Mouse (Mus musculus): ENCODE measurements around the gene Uchl1. TPM values are rescaled to one million over a fixed set of nuclear protein-coding genes. Genes with fewer than 3 reads are reported as not detected.
A peak's percentile ranks its signal among the peaks of the same experiment; 100 is the strongest.

Gene Uchl1
- total RNA-seq (2014; rRNA removed) (1,756 and 1,892 TPM in 2 replicates), polyA plus RNA-seq (2015; fragmentation: Nextera tagmentation; extraction: Ambion mirVana) (1,681 and 1,809 TPM in 2 replicates)

DNA sequence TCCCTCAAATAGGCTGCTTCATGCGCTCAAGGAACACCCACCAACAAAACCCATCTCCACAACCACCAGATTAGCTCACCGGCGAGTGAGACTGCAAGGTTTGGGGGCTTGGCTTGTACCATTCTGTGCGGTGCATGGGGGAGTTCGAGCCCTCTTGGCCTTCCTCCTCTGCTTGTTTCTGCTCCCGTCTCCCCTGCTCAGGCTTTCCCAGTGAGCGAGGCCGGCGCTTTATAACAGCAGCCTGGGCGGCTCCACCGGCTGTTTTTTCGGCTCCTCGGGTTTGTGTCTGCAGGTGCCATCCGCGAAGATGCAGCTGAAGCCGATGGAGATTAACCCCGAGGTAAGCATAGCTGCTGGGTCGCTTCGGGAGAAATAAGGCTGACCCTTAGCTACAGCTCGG, at the start of gene Uchl1:
Uchl1 (plus strand) TSS at position 109 of the 400 bp plus-strand sequence.
- DNase-seq, result peak; percentile 97
- ATAC-seq, result peak; percentile 93
- peak within 1 kb of the TSS; percentile 86 for H3K27ac ChIP-seq (ENCODE audit: low read depth, low read length)
- no peaks in the 10 kb centered on the region for H3K27me3 ChIP-seq (ENCODE audit: insufficient read depth, low read length)
- H3K4me1 ChIP-seq (ENCODE audit: insufficient read depth), result peaks cover 10% of the 10 kb centered on the region; the same call in 1 of the 2 replicates
- H3K36me3 ChIP-seq (ENCODE audit: insufficient read depth), result peaks cover 7% of the 10 kb centered on the region
- no peak for TF ChIP-seq CTCF (IDR thresholded peaks at IDR 0.05; ENCODE audit: low read depth)
- H3K9ac ChIP-seq, result peak within 1 kb of the TSS; percentile 91
- under 1% methylated on average over 20 of the region's 20 CpGs for WGBS
- peak within 1 kb of the TSS; percentile 94 for H3K4me3 ChIP-seq (ENCODE audit: low read depth, low read length)
- peak within 1 kb of the TSS; percentile 73 for H3K4me2 ChIP-seq (ENCODE audit: low read depth)
- no peaks in the 10 kb centered on the region for H3K9me3 ChIP-seq (ENCODE audit: low read length)

DNA sequence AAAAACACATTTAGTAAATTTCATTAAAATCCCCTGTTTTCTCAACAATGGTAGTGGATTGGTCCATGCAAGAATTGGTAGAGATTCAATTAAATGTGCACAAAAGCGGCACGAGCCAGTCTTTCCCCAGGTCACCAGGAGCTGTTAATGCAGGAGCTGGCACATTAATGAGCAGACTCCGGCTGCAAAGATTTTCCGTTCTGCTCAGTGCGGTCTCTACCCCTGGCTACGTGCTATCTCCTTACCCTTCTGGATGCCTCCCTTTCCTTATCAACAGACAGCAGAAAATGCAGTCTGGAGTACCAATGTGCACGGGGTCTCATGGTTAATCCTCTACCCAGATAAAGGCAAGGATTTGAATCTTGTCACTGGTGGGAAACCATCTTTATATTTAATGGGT, 48.1 kb upstream of the Uchl1 start:
- Histone ChIP-seq H3K27ac (ENCODE audit: low read depth, low read length) (no peak overlapping the region), H3K4me2 (ENCODE audit: low read depth) (no peak overlapping the region), H3K9ac (no peak overlapping the region), H3K4me3 (ENCODE audit: low read depth, low read length) (no peak overlapping the region), H3K4me1 (ENCODE audit: insufficient read depth) (no peaks in the 10 kb centered on the region), H3K27me3 (ENCODE audit: insufficient read depth, low read length) (no peaks in the 10 kb centered on the region), H3K9me3 (ENCODE audit: low read length) (no peaks in the 10 kb centered on the region), H3K36me3 (ENCODE audit: insufficient read depth) (no peaks in the 10 kb centered on the region)
- TF ChIP-seq CTCF (IDR thresholded peaks at IDR 0.05; ENCODE audit: low read depth), result no peak
- WGBS, result 18% methylated on average over 7 of the region's 7 CpGs
- DNase-seq (no peak), ATAC-seq (no peak)

GRCm38 (mm10) chr5:66635459-66636079, 40.3 kb upstream of the Uchl1 start:
- Histone ChIP-seq H3K27me3 (ENCODE audit: insufficient read depth, low read length) (no peaks in the 10 kb centered on the region), H3K36me3 (ENCODE audit: insufficient read depth) (no peaks in the 10 kb centered on the region), H3K9me3 (ENCODE audit: low read length) (no peaks in the 10 kb centered on the region), H3K4me1 (ENCODE audit: insufficient read depth) (no peaks in the 10 kb centered on the region), H3K27ac (ENCODE audit: low read depth, low read length) (no peak overlapping the region), H3K4me3 (ENCODE audit: low read depth, low read length) (no peak overlapping the region), H3K4me2 (ENCODE audit: low read depth) (no peak overlapping the region), H3K9ac (no peak overlapping the region)
- TF ChIP-seq CTCF (IDR thresholded peaks at IDR 0.05; ENCODE audit: low read depth), result no peak
- 26% methylated on average over 10 of the region's 10 CpGs for WGBS
- DNase-seq (no peak), ATAC-seq (no peak)

DNA sequence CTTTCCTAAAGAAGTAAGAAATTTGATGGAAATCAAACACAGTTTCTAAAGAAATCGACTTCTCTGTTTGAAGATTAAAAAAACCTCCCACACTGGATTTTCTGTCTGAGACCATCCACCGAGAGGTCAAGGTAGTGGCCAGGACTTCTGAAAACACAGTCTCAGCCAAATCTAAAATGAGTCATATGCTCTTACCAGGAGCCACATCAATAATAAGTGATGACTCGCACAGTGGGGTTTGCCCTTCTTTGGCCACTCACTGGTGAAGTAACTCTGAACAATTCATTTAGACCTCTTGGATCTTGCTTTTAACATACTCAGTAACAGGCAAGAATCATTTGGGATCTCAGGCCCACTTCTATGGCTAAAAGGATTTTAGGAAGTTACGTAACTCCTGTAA, 33.7 kb upstream of the Uchl1 start:
- no peak overlapping the region for H3K9ac ChIP-seq
- no peaks in the 10 kb centered on the region for H3K4me1 ChIP-seq (ENCODE audit: insufficient read depth)
- H3K4me2 ChIP-seq (ENCODE audit: low read depth), result no peak overlapping the region
- no peak for TF ChIP-seq CTCF (IDR thresholded peaks at IDR 0.05; ENCODE audit: low read depth)
- H3K27ac ChIP-seq (ENCODE audit: low read depth, low read length), result no peak overlapping the region
- no peaks in the 10 kb centered on the region for H3K36me3 ChIP-seq (ENCODE audit: insufficient read depth)
- no peaks in the 10 kb centered on the region for H3K9me3 ChIP-seq (ENCODE audit: low read length)
- no peak overlapping the region for H3K4me3 ChIP-seq (ENCODE audit: low read depth, low read length)
- ATAC-seq, result no peak
- H3K27me3 ChIP-seq (ENCODE audit: insufficient read depth, low read length), result no peaks in the 10 kb centered on the region
- DNase-seq, result no peak
- 88% methylated on average over 4 of the region's 4 CpGs for WGBS

DNA sequence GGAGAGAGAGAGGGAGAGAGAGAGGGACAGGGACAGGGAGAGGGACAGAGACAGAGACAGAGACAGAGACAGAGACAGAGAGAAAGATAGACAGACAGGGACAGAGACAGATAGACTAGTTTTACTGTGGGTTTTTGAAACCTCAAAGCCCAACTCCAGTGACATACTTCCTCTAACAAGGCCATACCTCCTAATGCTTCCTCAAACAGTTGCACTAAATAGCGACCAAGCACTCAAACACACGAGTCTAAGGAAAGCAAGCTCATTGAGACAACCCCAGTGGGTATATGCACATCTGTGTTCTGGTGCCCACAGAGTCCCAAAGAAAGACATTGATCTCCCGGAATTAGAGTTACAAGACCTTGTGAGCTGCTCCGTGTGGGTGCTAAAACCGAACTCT, 32.6 kb upstream of the Uchl1 start:
- Histone ChIP-seq H3K36me3 (ENCODE audit: insufficient read depth) (no peaks in the 10 kb centered on the region), H3K4me1 (ENCODE audit: insufficient read depth) (no peaks in the 10 kb centered on the region), H3K27ac (ENCODE audit: low read depth, low read length) (no peak overlapping the region), H3K27me3 (ENCODE audit: insufficient read depth, low read length) (no peaks in the 10 kb centered on the region), H3K4me2 (ENCODE audit: low read depth) (no peak overlapping the region), H3K9ac (no peak overlapping the region), H3K4me3 (ENCODE audit: low read depth, low read length) (no peak overlapping the region), H3K9me3 (ENCODE audit: low read length) (no peaks in the 10 kb centered on the region)
- 89% methylated on average over 5 of the region's 5 CpGs for WGBS
- TF ChIP-seq CTCF (IDR thresholded peaks at IDR 0.05; ENCODE audit: low read depth), result no peak
- DNase-seq (no peak), ATAC-seq (no peak)

- WGBS, result 64% methylated on average over 7 of the region's 7 CpGs
- no peak for DNase-seq
- Histone ChIP-seq H3K4me1 (ENCODE audit: insufficient read depth) (no peaks in the 10 kb centered on the region), H3K9me3 (ENCODE audit: low read length) (no peaks in the 10 kb centered on the region), H3K9ac (no peak overlapping the region), H3K4me3 (ENCODE audit: low read depth, low read length) (no peak overlapping the region), H3K4me2 (ENCODE audit: low read depth) (no peak overlapping the region), H3K36me3 (ENCODE audit: insufficient read depth) (no peaks in the 10 kb centered on the region), H3K27me3 (ENCODE audit: insufficient read depth, low read length) (no peaks in the 10 kb centered on the region), H3K27ac (ENCODE audit: low read depth, low read length) (no peak overlapping the region)
- TF ChIP-seq CTCF (IDR thresholded peaks at IDR 0.05; ENCODE audit: low read depth), result no peak
- no peak for ATAC-seq
Observed at GRCm38 (mm10) chr5:66647504-66647903, 28.4 kb upstream of the Uchl1 start.

- ATAC-seq (peak; percentile 73), DNase-seq (peak; percentile 57)
Observed at GRCm38 (mm10) chr5:66654220-66654619, 21.7 kb upstream of the Uchl1 start.

More at GRCm38 (mm10) chr5:66654220-66654619, 21.7 kb upstream of the Uchl1 start:
- Histone ChIP-seq H3K27me3 (ENCODE audit: insufficient read depth, low read length) (no peaks in the 10 kb centered on the region), H3K9me3 (ENCODE audit: low read length) (no peaks in the 10 kb centered on the region), H3K9ac (no peak overlapping the region), H3K36me3 (ENCODE audit: insufficient read depth) (no peaks in the 10 kb centered on the region), H3K4me2 (ENCODE audit: low read depth) (no peak overlapping the region), H3K4me3 (ENCODE audit: low read depth, low read length) (no peak overlapping the region), H3K4me1 (ENCODE audit: insufficient read depth) (no peaks in the 10 kb centered on the region), H3K27ac (ENCODE audit: low read depth, low read length) (0 out of 2 replicates have a peak overlapping the region, but pooled peaks have one; percentile 15)
- WGBS, result 24% methylated on average over 5 of the region's 5 CpGs
- no peak for TF ChIP-seq CTCF (IDR thresholded peaks at IDR 0.05; ENCODE audit: low read depth)
